Mouse (Mus musculus) heart, embryonic 14.5 days (tissue): Measurements from ENCODE around the gene Myrf. TPM values are rescaled to one million over a fixed set of nuclear protein-coding genes. Genes with fewer than 3 reads are reported as not detected.

Source experiments
- ATAC-seq: fragments of 200-750 bp; cut with Nextera tagmentation; 2 replicates; pipeline ENCODE4 v1.8.0; 2017; ENCODE audit warnings: low read depth, moderate TSS enrichment; ENCODE audit not compliant: insufficient number of reproducible peaks, insufficient read depth, low FRiP score
- H3K27ac ChIP-seq, 2 experiments: fragments of 200-500 bp in 1 of 2; fragments of 300-500 bp in 1 of 2; sonication (generic) in 1 of 2; replicated peaks in 1 of 2; 2 replicates each; pipeline ENCODE4 v1.5.1; 2012 to 2014; ENCODE audit warnings: low read depth in 2 of 2, low read length in 2 of 2, control low read depth in 1 of 2, mild to moderate bottlenecking in 1 of 2, mixed read lengths in 1 of 2; ENCODE audit not compliant: control insufficient read depth in 1 of 2, insufficient read depth in 1 of 2
- H3K27me3 ChIP-seq: fragments of 300-500 bp; sonication (generic); 2 replicates; pipeline ENCODE4 v1.6.1; 2014; ENCODE audit warnings: mild to moderate bottlenecking, low read length, control low read depth; ENCODE audit not compliant: control insufficient read depth, insufficient read depth
- H3K36me3 ChIP-seq: fragments of 300-500 bp; sonication (generic); 2 replicates; pipeline ENCODE4 v1.6.1; 2014; ENCODE audit warnings: mild to moderate bottlenecking, control low read depth, low read length, mixed read lengths; ENCODE audit not compliant: control insufficient read depth, insufficient read depth
- H3K4me1 ChIP-seq, 2 experiments: fragments of 200-500 bp in 1 of 2; fragments of 300-500 bp in 1 of 2; sonication (generic) in 1 of 2; 2 replicates each; pipeline ENCODE4 v1.6.1; 2012 to 2014; ENCODE audit warnings: low read length in 2 of 2, control low read depth in 1 of 2, mixed read lengths in 1 of 2; ENCODE audit not compliant: control insufficient read depth in 2 of 2, insufficient read depth in 2 of 2
- H3K4me2 ChIP-seq: fragments of 300-500 bp; sonication (generic); 2 replicates; pipeline ENCODE4 v1.6.1; 2014; ENCODE audit warnings: mild to moderate bottlenecking, low read length
- H3K4me3 ChIP-seq, 2 experiments: fragments of 200-500 bp in 1 of 2; fragments of 300-500 bp in 1 of 2; sonication (generic) in 1 of 2; 2 replicates each; pipeline ENCODE4 v1.5.1; 2012 to 2014; ENCODE audit warnings: low read length in 2 of 2, mild to moderate bottlenecking in 2 of 2, control low read depth in 1 of 2, low read depth in 1 of 2, moderate library complexity in 1 of 2; ENCODE audit not compliant: control insufficient read depth in 1 of 2, insufficient read depth in 1 of 2
- H3K9ac ChIP-seq: fragments of 300-500 bp; sonication (generic); 2 replicates; pipeline ENCODE4 v1.6.1; 2014; ENCODE audit warnings: mild to moderate bottlenecking, low read length
- H3K9me3 ChIP-seq: fragments of 300-500 bp; sonication (generic); 2 replicates; pipeline ENCODE4 v1.6.1; 2016; ENCODE audit warnings: low read length, control low read depth; ENCODE audit not compliant: control insufficient read depth
- WGBS: fragments of 180-500 bp; shearing (Covaris S2); extraction: QIAGEN DNeasy Blood & Tissue Kit; methylation state at CpG from one replicate; pipeline ENCODE4 v1.1.7; 2014; 5-methylcytosine and 5-hydroxymethylcytosine counted together
- polyA plus RNA-seq: library from polyadenylated mRNA; unstranded; fragments of >200 nt; fragmentation: Nextera tagmentation; extraction: Ambion mirVana; gene quantifications from 2 replicates; pipeline ENCODE4 v1.2.1, GENCODE M21; 2014

Gene Myrf
- polyA plus RNA-seq, 1 experiment from 2014 or later: 10.8 TPM

GRCm38 (mm10) chr19:10248128-10248527, 7.6 kb upstream of the Myrf start:
- peak overlapping the region; percentile 36 for H3K4me2 ChIP-seq
- no peak for ATAC-seq
- no peak overlapping the region for H3K9ac ChIP-seq
- peaks cover 15% of the 10 kb centered on the region for H3K27me3 ChIP-seq
- H3K9me3 ChIP-seq: no peaks in the 10 kb centered on the region
- peaks cover 15 to 16% of the 10 kb centered on the region in 2 experiments for H3K4me1 ChIP-seq
- no peak overlapping the region for H3K27ac ChIP-seq
- no peaks in the 10 kb centered on the region for H3K36me3 ChIP-seq
- no peak overlapping the region for H3K4me3 ChIP-seq
- 24% methylated on average over 20 of the region's 20 CpGs for WGBS

- Histone ChIP-seq H3K9me3 (no peaks in the 10 kb centered on the region), H3K4me3 (no peak overlapping the region), H3K27me3 (peaks cover 15% of the 10 kb centered on the region), H3K4me2 (no peak overlapping the region), H3K4me1 (peaks cover 15 to 16% of the 10 kb centered on the region in 2 experiments), H3K27ac (no peak overlapping the region), H3K9ac (0 out of 2 replicates have a peak overlapping the region, but pooled peaks have one; percentile 25), H3K36me3 (no peaks in the 10 kb centered on the region)
- WGBS: 17% methylated on average over 6 of the region's 6 CpGs
- no peak for ATAC-seq
These were observed 6.6 kb upstream of the Myrf start for GRCm38 (mm10) chr19:10247165-10247564.

GRCm38 (mm10) chr19:10244183-10244582, 3.6 kb upstream of the Myrf start:
- no peak overlapping the region for H3K4me2 ChIP-seq
- 3% methylated on average over 3 of the region's 3 CpGs for WGBS
- no peak overlapping the region for H3K9ac ChIP-seq
- peaks cover 20% of the 10 kb centered on the region; the same call in 1 of the 2 replicates for H3K27me3 ChIP-seq
- no peak for ATAC-seq
- no peak overlapping the region for H3K27ac ChIP-seq
- peaks cover 16 to 18% of the 10 kb centered on the region in 2 experiments for H3K4me1 ChIP-seq
- H3K36me3 ChIP-seq: no peaks in the 10 kb centered on the region
- no peaks in the 10 kb centered on the region for H3K9me3 ChIP-seq
- H3K4me3 ChIP-seq: no peak overlapping the region

- H3K27ac ChIP-seq: no peak overlapping the region
- H3K9ac ChIP-seq: no peak overlapping the region
- no peak overlapping the region for H3K4me2 ChIP-seq
- no peak overlapping the region for H3K4me3 ChIP-seq
- no peak for ATAC-seq
- H3K27me3 ChIP-seq: peaks cover 14% of the 10 kb centered on the region; the same call in 1 of the 2 replicates
- H3K36me3 ChIP-seq: no peaks in the 10 kb centered on the region
- peaks cover 11 to 15% of the 10 kb centered on the region in 2 experiments for H3K4me1 ChIP-seq
- 29% methylated on average over 8 of the region's 8 CpGs for WGBS
- no peaks in the 10 kb centered on the region for H3K9me3 ChIP-seq
These were observed 2.4 kb upstream of the Myrf start for GRCm38 (mm10) chr19:10242916-10243315.

- H3K4me3 ChIP-seq: peak overlapping the region; percentile 51 to 67
- H3K27ac ChIP-seq: peak overlapping the region; percentile 27 to 47; a peak in 2 of 4 replicates
- H3K9ac ChIP-seq: peak overlapping the region; percentile 71
- 2% methylated on average over 26 of the region's 26 CpGs for WGBS
- H3K36me3 ChIP-seq: no peaks in the 10 kb centered on the region
- no peak for ATAC-seq
- peak overlapping the region; percentile 82 for H3K4me2 ChIP-seq
- peaks cover 0 to 5% of the 10 kb centered on the region in 2 experiments; a peak in 1 of 4 replicates for H3K4me1 ChIP-seq
- no peaks in the 10 kb centered on the region for H3K9me3 ChIP-seq
- H3K27me3 ChIP-seq: peaks cover 14% of the 10 kb centered on the region; the same call in 1 of the 2 replicates
These were observed 434 bp downstream of the Myrf start for GRCm38 (mm10) chr19:10239975-10240653.

GRCm38 (mm10) chr19:10239419-10239818, 1.1 kb downstream of the Myrf start:
- H3K36me3 ChIP-seq: no peaks in the 10 kb centered on the region
- H3K4me3 ChIP-seq: peak overlapping the region; percentile 51 to 67; a peak in 3 of 4 replicates
- ATAC-seq: no peak
- 39% methylated on average over 2 of the region's 2 CpGs for WGBS
- H3K27ac ChIP-seq: peak overlapping the region; percentile 30 to 40; a peak in 1 of 4 replicates
- H3K9ac ChIP-seq: peak overlapping the region; percentile 71; the same call in 1 of the 2 replicates
- H3K4me1 ChIP-seq: peaks cover 0 to 5% of the 10 kb centered on the region in 2 experiments; a peak in 1 of 4 replicates
- peak overlapping the region; percentile 82 for H3K4me2 ChIP-seq
- H3K27me3 ChIP-seq: peaks cover 14% of the 10 kb centered on the region; the same call in 1 of the 2 replicates
- H3K9me3 ChIP-seq: no peaks in the 10 kb centered on the region

GRCm38 (mm10) chr19:10238477-10238876, 2.1 kb downstream of the Myrf start:
- Histone ChIP-seq H3K27me3 (peaks cover 14% of the 10 kb centered on the region; the same call in 1 of the 2 replicates), H3K9me3 (no peaks in the 10 kb centered on the region), H3K27ac (peak overlapping the region in 1 of 2 experiments; percentile 61; a peak in 1 of 4 replicates), H3K4me3 (no peak overlapping the region), H3K4me1 (peaks cover 0 to 5% of the 10 kb centered on the region in 2 experiments; a peak in 1 of 4 replicates), H3K9ac (no peak overlapping the region), H3K4me2 (peak overlapping the region; percentile 82; the same call in 1 of the 2 replicates), H3K36me3 (no peaks in the 10 kb centered on the region)
- ATAC-seq: peak; percentile 33; the same call in 1 of the 2 replicates
- 32% methylated on average over 3 of the region's 3 CpGs for WGBS
